Mouse (Mus musculus) thymus, adult 2 months (tissue): Measurements from ENCODE around the gene Nos3. TPM values are rescaled to one million over a fixed set of nuclear protein-coding genes. Genes with fewer than 3 reads are reported as not detected.

Source experiments
- DNase-seq: peaks from one replicate; pipeline ENCODE4 v3.0.0; 2021
- H3K27ac ChIP-seq: fragments of 200-500 bp; 2 replicates; pipeline ENCODE4 v1.5.1; 2012; ENCODE audit warnings: low read length, control low read depth; ENCODE audit not compliant: control insufficient read depth, insufficient read depth
- H3K27me3 ChIP-seq: fragments of 200-500 bp; 2 replicates; pipeline ENCODE4 v1.6.1; 2012; ENCODE audit warnings: mild to moderate bottlenecking, low read length, moderate library complexity, mixed read lengths; ENCODE audit not compliant: control insufficient read depth, insufficient read depth
- H3K36me3 ChIP-seq: fragments of 200-500 bp; 2 replicates; pipeline ENCODE4 v1.6.1; 2012; ENCODE audit warnings: mild to moderate bottlenecking, low read length, moderate library complexity; ENCODE audit not compliant: control insufficient read depth, insufficient read depth
- H3K4me1 ChIP-seq: fragments of 200-500 bp; replicated peaks from 2 replicates; pipeline ENCODE4 v1.6.1; 2012; ENCODE audit warnings: low read length; ENCODE audit not compliant: control insufficient read depth, insufficient read depth
- H3K4me3 ChIP-seq: fragments of 200-500 bp; 2 replicates; pipeline ENCODE4 v1.5.1; 2012; ENCODE audit warnings: mild to moderate bottlenecking, low read length, control low read depth, moderate library complexity; ENCODE audit not compliant: control insufficient read depth, insufficient read depth
- CTCF ChIP-seq: fragments of 200-500 bp; IDR thresholded peaks from 2 replicates; pipeline ENCODE4 v1.5.1; 2012; ENCODE audit warnings: mild to moderate bottlenecking, control low read depth, low read length, moderate library complexity, borderline replicate concordance; ENCODE audit not compliant: control insufficient read depth, poor library complexity, insufficient read depth; ENCODE audit errors: extremely low read depth
- POLR2A ChIP-seq: fragments of 200-500 bp; IDR thresholded peaks from 2 replicates; pipeline ENCODE4 v1.6.1; 2012; ENCODE audit warnings: mild to moderate bottlenecking, low read length, control low read depth, moderate library complexity; ENCODE audit not compliant: control insufficient read depth, poor library complexity, insufficient read depth; ENCODE audit errors: extremely low read depth
- WGBS: fragments of 180-500 bp; shearing (Covaris S2); methylation state at CpG from one replicate; pipeline ENCODE4 v1.1.7; 2018; 5-methylcytosine and 5-hydroxymethylcytosine counted together
- polyA plus RNA-seq: library from polyadenylated mRNA; depleted of rRNA; stranded (reverse); fragments of >200 nt; gene quantifications from 2 replicates; pipeline ENCODE4 v1.2.3, GENCODE M21; 2012; rRNA removed

The Nos3 gene
- 3.7 and 5.7 TPM in 2 replicates for polyA plus RNA-seq

- WGBS: 94% methylated on average over 12 of the region's 12 CpGs
- TF ChIP-seq CTCF (no peak), POLR2A (no peak)
- Histone ChIP-seq H3K4me3 (no peak within 1 kb of the TSS), H3K36me3 (no peaks in the 10 kb centered on the region), H3K4me1 (peaks cover 9% of the 10 kb centered on the region), H3K27me3 (no peaks in the 10 kb centered on the region), H3K27ac (no peak within 1 kb of the TSS)
- DNase-seq: no peak
Measured at GRCm38 (mm10) chr5:24364508-24364907, at the start of gene Nos3. Gene Nos3 (plus strand): TSS chr5:24364810.

- peak; percentile 28 for DNase-seq
- H3K27me3 ChIP-seq: no peaks in the 10 kb centered on the region
- H3K36me3 ChIP-seq: peaks cover 10% of the 10 kb centered on the region
- no peak overlapping the region for H3K4me3 ChIP-seq
- WGBS: 25% methylated on average over 13 of the region's 13 CpGs
- H3K4me1 ChIP-seq: peaks cover 6% of the 10 kb centered on the region
- H3K27ac ChIP-seq: no peak overlapping the region
- TF ChIP-seq POLR2A (no peak), CTCF (no peak)
Measured at GRCm38 (mm10) chr5:24319776-24320466, 44.7 kb upstream of the Nos3 start.

GRCm38 (mm10) chr5:24320467-24320813 lies 44.2 kb upstream of the Nos3 start:
- TF ChIP-seq POLR2A (no peak), CTCF (no peak)
- H3K27me3 ChIP-seq: no peaks in the 10 kb centered on the region
- no peak overlapping the region for H3K4me3 ChIP-seq
- no peak overlapping the region for H3K27ac ChIP-seq
- peaks cover 6% of the 10 kb centered on the region for H3K4me1 ChIP-seq
- DNase-seq: no peak
- H3K36me3 ChIP-seq: peaks cover 14% of the 10 kb centered on the region
- 60% methylated on average over 6 of the region's 6 CpGs for WGBS

GRCm38 (mm10) chr5:24320894-24321293 lies 43.7 kb upstream of the Nos3 start:
- peaks cover 6% of the 10 kb centered on the region for H3K4me1 ChIP-seq
- TF ChIP-seq CTCF (no peak), POLR2A (no peak)
- no peak overlapping the region for H3K4me3 ChIP-seq
- H3K27me3 ChIP-seq: no peaks in the 10 kb centered on the region
- DNase-seq: no peak
- peaks cover 18% of the 10 kb centered on the region for H3K36me3 ChIP-seq
- H3K27ac ChIP-seq: no peak overlapping the region
- 74% methylated on average over 5 of the region's 5 CpGs for WGBS

- H3K4me1 ChIP-seq: peaks cover 6% of the 10 kb centered on the region
- 92% methylated on average over 22 of the region's 22 CpGs for WGBS
- H3K4me3 ChIP-seq: no peak overlapping the region
- no peak for TF ChIP-seq POLR2A
- DNase-seq: no peak
- H3K36me3 ChIP-seq: peaks cover 18% of the 10 kb centered on the region
- H3K27me3 ChIP-seq: no peaks in the 10 kb centered on the region
- H3K27ac ChIP-seq: no peak overlapping the region
Measured at GRCm38 (mm10) chr5:24321711-24322682, 42.6 kb upstream of the Nos3 start.

- Histone ChIP-seq H3K4me3 (no peak overlapping the region), H3K27ac (no peak overlapping the region), H3K27me3 (no peaks in the 10 kb centered on the region), H3K36me3 (peaks cover 18% of the 10 kb centered on the region), H3K4me1 (peaks cover 8% of the 10 kb centered on the region)
- DNase-seq: no peak
- 95% methylated on average over 14 of the region's 14 CpGs for WGBS
- TF ChIP-seq CTCF: no peak
Measured at GRCm38 (mm10) chr5:24325251-24325650, 39.4 kb upstream of the Nos3 start.
